Mouse (Mus musculus): Measurements from ENCODE around the gene Rfwd3.
"Not testable (repeated sequence)": the region's sequence is repeated elsewhere in the genome, so short reads cannot be mapped to it uniquely, and the experiment has no call there.

Rfwd3 gene

DNA sequence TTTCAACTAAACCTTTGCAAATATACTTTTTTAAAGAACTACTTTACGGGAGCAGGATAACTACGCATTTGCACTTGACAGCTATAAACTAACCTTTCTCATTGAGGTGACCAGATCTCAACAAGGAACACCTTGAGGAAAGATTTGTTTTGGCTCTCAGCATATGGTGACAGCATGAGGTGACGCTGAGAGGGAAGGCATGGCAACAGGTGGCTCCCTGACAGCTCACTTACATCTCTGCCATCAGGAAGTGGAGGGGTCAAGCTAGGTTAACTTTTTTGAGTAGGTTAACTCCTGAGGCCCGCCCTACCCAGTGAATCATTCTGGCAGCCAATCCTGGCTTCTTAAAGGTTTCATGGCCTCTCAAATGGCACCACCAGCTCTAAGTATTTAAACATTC is 14.4 kb downstream of the Rfwd3 start:
- no peak for DNase-seq (ENCODE audit: low read depth, low spot score)

DNA sequence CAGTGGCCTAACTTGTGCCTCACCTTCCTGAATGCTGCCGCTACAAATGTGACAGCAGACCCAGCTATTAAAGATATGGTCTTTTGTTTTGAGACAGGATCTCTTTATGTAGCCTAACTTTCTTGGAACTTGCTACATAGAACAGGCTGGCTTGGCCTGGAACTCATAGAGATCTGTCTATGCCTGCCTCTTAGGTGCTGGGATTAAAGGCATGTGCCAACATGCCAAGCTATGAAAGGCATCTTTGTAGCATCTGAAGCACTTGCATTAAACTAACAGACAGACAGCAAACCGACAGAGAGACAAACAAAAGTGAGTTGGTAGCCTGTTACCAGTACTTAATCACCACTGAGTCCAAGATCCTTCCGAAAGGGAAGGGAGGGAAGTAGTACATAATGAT is 17.9 kb downstream of the Rfwd3 start:
- no peak for DNase-seq (ENCODE audit: low read depth, low spot score)

DNA sequence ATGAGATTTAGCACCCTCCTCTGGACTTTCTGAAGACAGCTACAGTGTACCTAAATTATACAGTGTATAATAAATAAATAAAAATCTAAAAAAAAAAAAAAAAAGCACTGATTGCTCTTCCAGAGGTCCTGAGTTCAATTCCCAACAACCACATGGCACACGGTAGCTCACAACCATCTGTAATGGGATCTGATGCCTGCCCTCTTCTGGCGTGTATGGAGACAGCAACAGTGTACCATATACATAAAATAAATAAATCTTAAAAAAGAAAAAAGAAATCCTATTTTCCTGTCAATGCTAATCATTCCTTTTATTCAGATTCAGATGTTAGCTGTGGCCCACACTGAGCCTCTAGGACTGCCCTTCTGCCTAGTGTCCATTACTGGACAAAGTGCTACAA is 31.7 kb downstream of the Rfwd3 start:
- no peak for DNase-seq (ENCODE audit: low read depth, low spot score)

DNA sequence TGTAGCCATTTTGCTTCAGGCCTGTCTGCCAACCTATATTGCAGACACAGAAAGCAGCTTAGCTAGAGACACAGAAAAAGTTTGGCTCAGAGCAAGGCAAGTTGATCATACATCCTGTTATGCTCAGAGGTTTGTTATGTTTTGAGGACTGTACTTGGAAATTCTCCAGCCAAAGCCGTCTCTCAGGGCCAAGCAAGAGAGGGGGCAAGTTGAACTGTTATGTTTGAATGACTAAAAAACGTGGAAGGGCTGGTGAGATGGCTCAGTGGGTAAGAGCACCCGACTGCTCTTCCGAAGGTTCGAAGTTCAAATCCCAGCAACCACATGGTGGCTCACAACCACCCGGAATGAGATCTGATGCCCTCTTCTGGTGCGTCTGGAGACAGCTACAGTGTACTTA is 33.9 kb downstream of the Rfwd3 start:
- DNase-seq (ENCODE audit: low read depth, low spot score) = not testable (repeated sequence)

DNA sequence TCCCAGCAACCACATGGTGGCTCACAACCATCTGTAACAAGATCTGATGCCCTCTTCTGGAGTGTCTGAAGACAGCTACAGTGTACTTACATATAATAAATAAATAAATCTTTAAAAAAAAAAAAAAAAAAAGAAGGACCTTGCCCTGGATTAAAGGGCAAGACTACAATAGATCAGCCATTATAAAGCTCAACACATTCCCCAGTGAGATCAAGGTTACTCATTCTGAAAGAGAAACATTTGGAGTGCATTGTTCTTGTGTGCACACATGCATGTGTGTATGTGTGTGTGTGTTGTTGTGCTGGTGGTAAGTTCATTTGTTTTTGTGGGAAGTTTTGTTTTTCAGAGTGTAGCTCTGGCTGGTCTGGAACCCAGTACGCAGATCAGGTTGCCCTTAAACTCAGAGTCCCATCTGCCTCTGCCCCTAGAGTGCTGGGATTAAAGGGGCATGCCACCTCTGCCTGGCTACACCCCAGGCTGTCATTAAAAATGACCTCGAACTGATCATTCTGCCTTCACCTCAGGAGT is 35.3 kb downstream of the Rfwd3 start:
- no peak for DNase-seq (ENCODE audit: low read depth, low spot score)

DNA sequence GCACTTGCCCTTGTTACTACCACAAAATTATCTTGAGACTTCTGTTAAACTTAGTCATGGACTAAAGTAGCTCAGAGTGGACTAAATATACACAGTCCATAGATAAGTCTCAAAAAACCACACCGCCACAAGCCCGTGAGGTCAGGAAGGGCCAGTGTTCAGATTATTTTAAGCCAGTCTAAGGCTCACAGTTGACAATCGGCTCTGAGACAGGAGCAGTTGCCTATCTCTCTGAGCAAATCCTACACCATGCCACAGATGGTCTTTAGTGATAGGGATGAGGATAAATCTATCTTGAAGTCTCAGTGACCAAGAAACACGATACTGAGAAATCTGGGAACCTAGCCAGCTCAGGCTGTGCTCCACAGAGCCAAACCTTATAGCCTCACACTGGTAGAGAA is 38.0 kb downstream of the Rfwd3 start:
- no peak for DNase-seq (ENCODE audit: low read depth, low spot score)

DNA sequence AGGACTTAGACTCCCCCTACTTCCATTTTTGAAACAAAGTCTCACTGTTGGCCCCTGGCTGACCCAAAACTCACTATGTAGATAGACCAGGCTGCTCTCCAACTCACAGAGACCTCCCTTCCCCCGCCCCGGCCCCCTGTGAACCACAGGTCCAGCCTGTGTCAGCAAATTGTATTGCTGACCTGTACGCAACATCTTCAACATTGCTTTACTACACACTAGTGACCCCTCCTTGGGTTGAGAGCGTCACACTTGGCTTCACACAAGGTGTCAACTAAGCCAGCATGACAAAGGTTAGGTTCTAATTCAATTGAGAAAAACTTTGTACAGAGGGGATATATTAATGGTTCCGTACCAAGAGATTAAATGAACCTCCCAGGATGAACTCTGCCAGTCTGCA is 39.8 kb downstream of the Rfwd3 start:
- DNase-seq (ENCODE audit: low read depth, low spot score) = no peak

DNA sequence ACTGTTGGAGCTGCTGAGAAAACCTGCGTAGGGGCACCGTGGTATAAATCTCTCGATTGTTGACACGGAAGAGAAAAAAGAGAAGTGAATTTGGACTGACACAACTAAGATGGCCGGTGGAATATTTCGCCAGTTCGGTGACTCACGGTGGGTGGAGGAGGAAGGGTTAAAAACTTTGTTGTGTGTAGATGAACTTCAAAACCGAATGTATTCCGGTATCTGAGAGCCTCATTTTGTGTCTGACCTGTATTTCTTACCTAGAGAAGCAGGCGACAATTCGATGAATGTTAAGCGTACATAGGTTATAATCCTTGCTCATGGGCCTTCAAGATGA is 40.6 kb downstream of the Rfwd3 start:
- no peak for DNase-seq (ENCODE audit: low read depth, low spot score)

DNA sequence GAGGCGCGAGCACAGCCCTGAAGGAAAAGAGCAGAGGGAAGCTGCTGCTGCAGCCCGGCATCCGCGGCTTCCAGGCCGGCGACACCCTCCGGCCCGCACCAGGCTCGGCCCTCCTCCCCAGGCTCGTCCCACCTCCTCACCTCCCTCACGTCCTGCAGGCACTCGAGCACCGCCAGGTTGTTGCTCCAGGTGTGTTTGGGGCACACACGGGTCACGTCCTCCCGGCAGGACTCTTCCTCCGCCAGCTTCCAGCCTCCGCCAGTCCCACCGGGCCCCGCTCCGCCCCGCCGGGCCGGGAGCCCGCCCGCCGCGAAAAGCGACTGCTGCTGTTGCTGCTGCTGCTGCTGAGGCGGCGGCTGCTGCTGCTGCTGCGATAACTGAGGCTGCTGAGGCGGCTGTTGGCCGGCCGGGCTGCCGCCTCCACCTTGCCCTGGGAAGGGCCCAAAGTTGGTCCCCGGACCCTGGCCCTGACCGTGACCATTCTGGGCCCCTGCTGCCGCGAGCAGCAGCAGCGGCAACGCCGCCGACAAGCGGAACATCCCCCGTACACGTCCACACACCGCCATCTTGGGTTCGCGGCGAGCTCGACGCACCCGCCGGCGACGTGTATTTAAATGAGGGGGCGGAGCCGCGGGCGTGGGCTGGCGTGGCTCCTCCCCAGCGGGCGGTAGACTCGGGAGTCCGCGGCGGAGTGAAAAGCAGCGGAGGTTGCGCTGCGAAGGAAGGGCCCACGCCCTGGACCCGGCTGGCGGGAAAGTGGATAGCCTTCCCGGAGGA is 41.2 kb downstream of the Rfwd3 start, which contains the start of gene Glg1:
Glg1 (minus strand) TSS at position 586 of the 777 bp plus-strand sequence.
- DNase-seq (ENCODE audit: low read depth, low spot score) = peak; percentile 96

DNA sequence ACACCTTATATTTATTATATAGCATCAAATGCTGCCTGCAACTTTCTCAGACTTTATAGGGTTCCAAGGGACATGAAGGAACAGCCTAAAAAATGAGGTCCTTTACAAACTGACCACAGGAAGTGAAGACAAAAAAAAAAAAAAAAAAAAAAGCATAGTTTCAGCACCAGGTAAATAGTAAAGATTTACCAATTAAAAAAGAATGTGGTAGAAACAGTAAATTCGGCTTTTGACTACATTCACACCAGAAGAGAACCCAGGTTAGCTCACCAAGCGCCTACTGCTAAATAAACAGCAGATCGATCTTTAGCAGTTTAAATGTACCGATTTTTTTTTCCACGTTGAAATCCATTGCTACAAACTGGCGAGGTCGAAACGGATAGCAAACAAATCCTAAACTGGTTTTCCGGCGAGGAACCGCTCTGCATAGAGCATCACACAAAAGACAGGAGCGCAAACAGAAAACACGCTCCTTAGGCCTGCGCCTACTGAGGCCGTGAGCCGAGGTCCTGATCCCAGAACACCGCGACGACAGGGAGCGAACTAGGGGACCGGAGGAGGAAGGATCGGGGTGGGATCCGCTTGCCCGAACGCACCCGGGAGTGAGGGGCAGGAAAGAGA is 41.9 kb downstream of the Rfwd3 start:
- no peak for DNase-seq (ENCODE audit: low read depth, low spot score)

DNA sequence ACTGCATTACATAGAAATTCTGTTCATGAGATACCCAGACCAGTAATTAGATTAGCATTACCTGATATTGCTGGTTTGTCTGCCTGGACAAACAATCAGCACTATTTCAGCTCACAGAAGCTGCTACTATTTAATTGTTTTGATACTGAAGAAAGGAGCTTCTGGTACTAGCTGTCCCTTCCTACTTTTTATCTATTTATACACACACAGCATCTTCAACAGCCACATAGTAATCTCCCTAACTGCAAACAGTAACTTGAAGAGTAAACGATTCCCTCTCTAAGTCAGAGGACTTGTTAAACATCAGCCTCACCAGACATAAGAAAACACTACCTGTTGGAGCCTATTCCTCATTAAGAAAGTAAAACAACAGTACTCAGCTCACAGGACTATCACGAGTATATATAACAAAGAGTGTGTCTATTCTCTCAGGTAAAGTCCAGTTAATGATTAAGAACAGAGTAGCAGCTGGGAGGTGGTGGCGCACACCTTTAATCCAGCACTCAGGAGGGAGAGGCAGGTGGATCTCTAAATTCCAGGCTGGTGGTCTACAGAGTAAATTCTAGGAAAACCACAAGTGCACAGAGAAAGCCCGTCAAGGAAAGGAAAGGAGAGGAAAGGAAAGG is 47.4 kb downstream of the Rfwd3 start:
- DNase-seq (ENCODE audit: low read depth, low spot score) = no peak

DNA sequence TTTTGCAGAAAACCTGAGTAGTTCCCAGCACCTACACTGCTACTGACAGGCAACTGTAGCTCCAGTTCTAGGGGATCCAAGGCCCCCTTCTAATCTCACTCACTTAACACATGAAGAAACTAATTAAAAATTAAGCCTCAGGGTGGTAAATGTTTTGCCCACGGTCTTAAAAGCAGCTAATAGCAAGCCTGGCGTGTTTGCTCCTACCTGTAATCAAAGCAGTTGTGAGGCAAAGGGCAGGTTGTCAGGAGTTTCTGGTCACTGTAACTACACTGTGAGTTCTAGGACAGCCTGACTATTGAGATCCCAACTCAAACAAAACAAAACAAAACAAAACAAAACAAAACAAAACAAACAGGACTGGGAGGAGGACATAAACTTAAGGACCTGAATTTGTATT is 49.9 kb downstream of the Rfwd3 start:
- DNase-seq (ENCODE audit: low read depth, low spot score) = no peak

DNA sequence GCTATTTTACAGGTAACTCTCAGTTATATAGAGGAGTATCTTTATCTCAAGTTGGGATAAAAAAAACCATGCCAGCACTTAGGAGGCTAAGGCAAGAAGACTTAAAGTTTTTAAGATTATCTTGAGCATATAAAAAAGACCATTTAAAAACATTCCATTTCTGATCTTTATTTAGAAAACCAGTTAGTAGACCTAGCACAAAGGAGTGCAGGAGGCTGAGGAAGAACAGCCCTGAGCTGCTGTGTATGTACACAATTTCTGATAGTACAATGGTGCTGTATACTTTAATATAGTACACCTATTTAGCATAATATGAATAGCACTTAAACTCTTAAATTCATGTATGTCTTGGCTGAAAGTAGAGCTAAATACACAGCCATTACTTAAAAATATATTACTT is 51.9 kb downstream of the Rfwd3 start:
- no peak for DNase-seq (ENCODE audit: low read depth, low spot score)

DNA sequence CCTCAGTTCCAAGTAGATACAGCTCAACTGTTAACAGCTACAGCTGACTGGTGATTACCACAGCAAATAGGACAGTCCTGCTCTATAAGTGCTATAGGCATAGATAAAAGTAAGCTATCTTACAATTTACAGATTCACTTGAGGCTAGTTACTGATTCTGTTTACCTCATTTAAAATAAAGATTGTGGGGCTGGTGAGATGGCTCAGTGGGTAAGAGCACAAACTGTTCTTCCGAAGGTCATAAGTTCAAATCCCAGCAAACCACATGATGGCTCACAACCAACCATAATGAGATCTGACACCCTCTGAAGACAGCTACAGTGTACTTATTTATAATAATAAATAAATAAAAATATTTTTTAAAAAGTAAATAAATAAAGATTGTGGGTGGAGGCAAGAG is 53.2 kb downstream of the Rfwd3 start:
- not testable (repeated sequence) for DNase-seq (ENCODE audit: low read depth, low spot score)

DNA sequence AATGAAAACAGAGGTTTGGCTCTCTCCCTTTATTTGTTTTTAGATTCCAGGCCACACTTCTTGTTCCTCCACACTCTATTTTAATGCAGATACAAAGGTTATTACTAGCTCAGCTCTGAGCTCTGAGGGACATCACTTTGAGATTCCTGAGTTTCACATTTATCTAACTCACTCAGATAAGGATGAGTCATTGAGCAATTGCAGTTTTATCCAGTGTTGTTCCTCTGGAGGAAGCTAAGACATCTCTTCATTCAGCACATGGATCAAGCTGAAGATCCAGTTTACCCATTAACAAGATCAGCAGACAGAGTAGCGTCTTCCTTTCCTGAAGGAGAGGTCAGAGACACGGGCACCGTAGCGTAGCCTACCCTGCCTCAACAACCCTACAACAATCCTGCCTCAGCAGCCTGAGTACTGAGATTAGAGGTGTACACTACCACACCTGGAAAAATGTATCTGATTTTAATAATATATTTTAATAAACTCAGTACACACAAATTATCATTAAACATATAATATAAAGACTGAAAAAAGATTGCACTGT is 53.7 kb downstream of the Rfwd3 start:
- DNase-seq (ENCODE audit: low read depth, low spot score) = no peak

DNA sequence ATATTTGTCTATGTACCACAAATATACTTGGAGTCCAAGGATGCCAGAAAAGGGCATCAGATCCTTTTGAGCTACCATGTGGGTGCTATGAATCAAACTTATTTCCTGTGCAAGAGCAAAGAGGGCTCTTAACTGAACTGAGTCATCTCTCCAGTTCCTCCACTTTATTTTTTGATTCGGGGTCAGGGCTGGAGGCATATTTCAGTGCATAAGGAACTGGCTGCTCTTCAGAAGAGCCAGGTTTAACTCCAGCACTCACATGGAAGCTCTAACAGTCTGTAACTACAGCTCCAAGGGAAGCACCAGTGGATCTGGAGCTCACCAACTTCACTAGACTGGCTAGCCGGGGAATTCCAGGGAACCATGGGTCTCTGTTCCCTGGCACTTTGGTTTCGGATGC is 62.7 kb downstream of the Rfwd3 start:
- no peak for DNase-seq (ENCODE audit: low read depth, low spot score)

DNA sequence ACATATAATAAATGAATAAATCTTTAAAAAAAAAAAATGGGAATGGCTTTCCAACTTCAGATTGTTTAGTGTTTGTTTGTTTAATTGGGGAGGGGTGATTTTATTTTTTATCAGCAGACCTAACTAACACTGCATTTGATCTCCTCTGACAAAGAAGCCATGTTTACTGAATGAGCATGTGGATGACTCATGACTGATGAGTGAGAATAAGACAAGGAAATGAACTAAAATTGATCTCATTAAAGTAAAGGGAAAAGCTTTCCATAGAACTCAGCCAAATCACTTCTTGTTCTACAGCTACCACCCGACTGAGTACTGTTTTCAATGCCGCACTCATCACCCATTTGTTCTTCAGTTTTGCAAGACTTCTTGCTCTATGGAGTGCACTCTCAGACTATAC is 66.3 kb downstream of the Rfwd3 start:
- no peak for DNase-seq (ENCODE audit: low read depth, low spot score)

DNA sequence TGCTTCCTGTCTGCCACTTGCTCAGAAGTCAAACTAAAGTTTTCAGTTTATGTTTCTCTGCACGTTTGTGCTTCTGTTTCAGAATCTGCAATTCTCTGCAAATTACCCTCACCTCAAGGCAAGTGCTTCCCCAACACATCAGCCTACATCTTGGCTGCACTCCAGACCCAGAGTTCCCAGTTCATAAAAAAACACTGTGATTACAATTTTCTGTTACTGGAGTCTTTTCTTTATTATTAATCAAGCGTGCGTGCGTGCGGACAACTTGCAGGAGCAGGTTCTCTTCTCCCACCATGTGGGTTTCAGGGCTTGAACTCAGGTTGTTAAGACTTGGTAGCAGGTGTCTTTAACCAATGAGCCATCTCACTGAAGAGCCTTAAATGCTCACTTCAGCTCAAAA is 75.9 kb downstream of the Rfwd3 start:
- no peak for DNase-seq (ENCODE audit: low read depth, low spot score)

All from CD4-positive helper T cell, adult 2 months (primary cell).